Mouse (Mus musculus) E14TG2a.4 (cell line): ENCODE measurements at regions not wholly inside any gene's neighbourhood (a gene's known extent, or its start where the extent isn't known, plus 50 kb on each side); places are given as distances from the start of the nearest gene placed in this dataset.

Experiments used
- H3K27me3 ChIP-seq: 2 replicates; pipeline ENCODE4 v1.6.1; 2014; ENCODE audit warnings: low read length, control low read depth; ENCODE audit not compliant: insufficient read depth
- H3K36me3 ChIP-seq: 2 replicates; pipeline ENCODE4 v1.6.1; 2014; ENCODE audit warnings: low read length, control low read depth; ENCODE audit not compliant: insufficient read depth
- H3K4me1 ChIP-seq: replicated peaks from 2 replicates; pipeline ENCODE4 v1.6.1; 2014; ENCODE audit warnings: low read depth, low read length, control low read depth
- H3K4me3 ChIP-seq: replicated peaks from 2 replicates; pipeline ENCODE4 v1.5.1; 2014; ENCODE audit warnings: mild to moderate bottlenecking, low read length
- H3K9me3 ChIP-seq: 2 replicates; pipeline ENCODE4 v1.6.1; 2014; ENCODE audit warnings: low read length, control low read depth
- CTCF ChIP-seq: conservative IDR thresholded peaks from 2 replicates; pipeline ENCODE4 v1.5.1; 2014; ENCODE audit warnings: low read length
- NANOG ChIP-seq: IDR thresholded peaks from 2 replicates; pipeline ENCODE4 v1.6.1; 2014; ENCODE audit warnings: borderline replicate concordance, low read length, mixed read lengths
- POU5F1 ChIP-seq: IDR thresholded peaks from 2 replicates; pipeline ENCODE4 v1.6.1; 2014; ENCODE audit warnings: low read length, borderline replicate concordance

DNA sequence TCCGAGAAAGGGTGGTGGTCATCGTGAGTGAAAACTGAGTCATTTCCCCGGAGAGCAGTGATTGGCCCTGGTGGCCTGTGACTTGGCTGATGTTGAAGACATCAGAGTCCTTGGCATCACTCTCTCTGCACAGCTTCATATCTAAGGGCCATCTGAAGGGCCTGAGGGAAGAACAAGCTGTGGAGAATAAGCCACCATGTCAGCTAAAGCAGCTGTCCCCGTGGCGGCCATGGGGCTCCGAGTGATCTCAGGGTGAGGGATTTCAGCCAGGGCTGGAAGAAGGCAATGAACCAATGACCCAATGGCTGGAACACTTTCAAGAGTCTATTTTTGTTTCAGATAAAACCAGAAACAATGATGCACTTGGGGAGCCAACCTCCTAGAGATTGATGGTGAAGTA lies 62.2 kb downstream of the Ttc32 start:
- Histone ChIP-seq H3K27me3 (no peaks in the 10 kb centered on the region), H3K36me3 (no peaks in the 10 kb centered on the region), H3K4me3 (no peak overlapping the region), H3K9me3 (no peaks in the 10 kb centered on the region), H3K4me1 (no peaks in the 10 kb centered on the region)
- TF ChIP-seq NANOG (no peak), POU5F1 (no peak), CTCF (no peak)

DNA sequence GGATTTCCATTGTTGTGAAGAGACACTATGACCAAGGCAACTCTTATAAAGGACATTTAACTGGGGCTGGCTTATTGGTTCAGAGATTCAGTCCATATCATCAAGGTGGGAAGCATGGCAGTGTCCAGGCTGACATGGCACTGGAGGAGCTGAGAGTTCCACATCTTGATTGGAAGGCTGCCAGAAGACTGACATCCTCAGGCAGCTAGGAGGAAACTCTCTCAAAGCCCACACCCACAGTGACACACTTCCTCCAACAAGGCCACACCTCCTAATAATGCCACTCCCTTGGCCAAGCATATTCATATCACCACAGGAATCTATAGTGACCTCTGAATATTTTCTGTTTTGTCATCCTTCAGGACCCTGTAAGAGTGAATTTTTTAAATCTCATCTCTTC lies 65.3 kb downstream of the Ttc32 start:
- no peaks in the 10 kb centered on the region for H3K4me1 ChIP-seq
- TF ChIP-seq NANOG: no peak
- TF ChIP-seq POU5F1: no peak
- no peak for TF ChIP-seq CTCF
- no peaks in the 10 kb centered on the region for H3K36me3 ChIP-seq
- no peaks in the 10 kb centered on the region for H3K9me3 ChIP-seq
- no peak overlapping the region for H3K4me3 ChIP-seq
- no peaks in the 10 kb centered on the region for H3K27me3 ChIP-seq

DNA sequence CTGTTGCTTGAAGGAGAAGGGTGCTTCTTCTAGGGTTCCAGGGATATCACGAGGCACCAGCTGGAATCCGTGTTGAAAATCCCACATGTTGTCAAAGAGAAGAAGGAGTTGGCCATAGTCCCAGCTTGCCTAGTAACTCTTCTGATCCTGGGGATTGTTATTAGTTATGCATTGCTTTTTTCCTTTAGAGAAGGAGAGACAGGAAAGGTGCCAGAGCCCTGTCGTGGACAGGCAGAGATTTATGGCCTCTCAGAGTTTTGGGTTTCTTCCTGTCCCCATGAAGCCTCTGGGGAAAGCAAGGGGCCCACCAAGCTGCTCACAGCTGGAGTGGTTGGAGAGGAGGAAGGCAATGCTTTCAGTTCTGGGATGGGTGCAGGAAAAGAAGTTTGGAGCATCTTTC lies 76.6 kb downstream of the Ttc32 start:
- Histone ChIP-seq H3K9me3 (no peaks in the 10 kb centered on the region), H3K4me1 (no peaks in the 10 kb centered on the region), H3K4me3 (no peak overlapping the region), H3K36me3 (no peaks in the 10 kb centered on the region), H3K27me3 (no peaks in the 10 kb centered on the region)
- TF ChIP-seq CTCF (no peak), POU5F1 (no peak), NANOG (no peak)

DNA sequence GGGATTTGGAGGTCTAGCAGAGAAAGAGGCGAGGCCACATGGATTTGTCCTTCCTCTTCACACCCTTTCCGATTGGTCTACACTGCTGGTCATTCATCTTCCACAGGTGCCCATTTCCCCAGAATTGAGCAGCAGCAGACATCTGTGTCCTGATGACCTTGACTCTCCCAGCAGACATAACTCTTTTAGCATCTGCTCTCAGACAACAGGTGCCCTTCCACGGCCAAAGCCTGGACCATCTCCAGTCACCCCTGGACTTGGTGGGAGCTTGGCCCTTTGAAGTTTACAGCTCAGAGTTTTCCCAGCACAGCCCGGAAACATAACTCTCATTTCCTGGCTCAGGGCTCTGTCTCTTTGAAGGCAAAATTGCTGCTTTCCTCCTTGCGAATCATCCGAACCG lies 80.0 kb downstream of the Ttc32 start:
- TF ChIP-seq NANOG (no peak), CTCF (no peak), POU5F1 (no peak)
- no peaks in the 10 kb centered on the region for H3K4me1 ChIP-seq
- no peaks in the 10 kb centered on the region for H3K9me3 ChIP-seq
- no peaks in the 10 kb centered on the region for H3K27me3 ChIP-seq
- no peaks in the 10 kb centered on the region for H3K36me3 ChIP-seq
- H3K4me3 ChIP-seq: no peak overlapping the region

DNA sequence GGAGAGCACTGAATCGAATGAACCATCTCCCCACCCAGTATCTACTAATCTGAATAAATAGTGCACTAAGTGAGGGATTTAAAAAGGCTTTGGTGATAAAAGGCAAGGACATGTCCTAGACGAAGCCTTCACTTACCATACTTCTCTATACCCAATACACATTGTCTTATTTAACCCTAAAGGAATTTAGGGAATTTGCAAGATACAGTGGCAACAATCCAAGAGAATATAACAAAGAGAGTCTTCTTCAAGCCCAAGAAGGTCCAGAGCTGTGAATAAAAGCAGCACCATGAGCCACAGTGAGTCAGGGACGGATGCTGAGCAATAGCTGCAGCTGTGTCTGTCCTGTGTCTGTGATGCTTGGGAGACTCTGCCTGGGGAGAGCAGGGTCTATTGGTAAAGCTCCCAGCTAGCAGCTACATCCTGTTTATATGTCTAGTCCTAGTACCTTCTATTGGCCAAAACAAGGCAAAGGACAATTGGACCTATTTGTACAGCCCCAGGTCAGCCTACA lies 82.4 kb downstream of the Ttc32 start:
- Histone ChIP-seq H3K4me3 (no peak overlapping the region), H3K27me3 (no peaks in the 10 kb centered on the region), H3K9me3 (no peaks in the 10 kb centered on the region), H3K36me3 (no peaks in the 10 kb centered on the region), H3K4me1 (no peaks in the 10 kb centered on the region)
- TF ChIP-seq CTCF: no peak
- no peak for TF ChIP-seq POU5F1
- no peak for TF ChIP-seq NANOG

DNA sequence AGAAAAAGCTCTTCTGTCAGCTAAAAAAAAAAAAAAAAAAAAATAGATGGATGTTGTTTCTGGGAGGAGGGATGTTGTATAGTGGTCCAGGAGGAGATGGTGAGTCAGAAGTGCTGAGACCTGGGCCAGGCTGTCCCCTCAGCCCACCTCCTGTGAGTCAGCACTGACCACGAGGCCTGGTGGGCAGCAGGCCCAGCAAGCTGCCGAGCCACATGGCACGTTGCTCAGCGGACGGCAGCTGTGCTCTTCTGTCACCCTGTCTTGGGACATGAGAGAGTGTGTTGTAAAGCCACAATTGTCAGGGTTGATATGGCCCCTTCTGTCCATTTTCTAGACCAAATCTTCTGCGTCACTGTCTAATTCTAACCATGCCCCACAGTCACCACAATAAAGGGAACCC lies 83.9 kb downstream of the Ttc32 start:
- Histone ChIP-seq H3K4me3 (no peak overlapping the region), H3K36me3 (no peaks in the 10 kb centered on the region), H3K9me3 (no peaks in the 10 kb centered on the region), H3K27me3 (no peaks in the 10 kb centered on the region), H3K4me1 (no peaks in the 10 kb centered on the region; the same call in 1 of the 2 replicates)
- no peak for TF ChIP-seq CTCF
- no peak for TF ChIP-seq NANOG
- no peak for TF ChIP-seq POU5F1

DNA sequence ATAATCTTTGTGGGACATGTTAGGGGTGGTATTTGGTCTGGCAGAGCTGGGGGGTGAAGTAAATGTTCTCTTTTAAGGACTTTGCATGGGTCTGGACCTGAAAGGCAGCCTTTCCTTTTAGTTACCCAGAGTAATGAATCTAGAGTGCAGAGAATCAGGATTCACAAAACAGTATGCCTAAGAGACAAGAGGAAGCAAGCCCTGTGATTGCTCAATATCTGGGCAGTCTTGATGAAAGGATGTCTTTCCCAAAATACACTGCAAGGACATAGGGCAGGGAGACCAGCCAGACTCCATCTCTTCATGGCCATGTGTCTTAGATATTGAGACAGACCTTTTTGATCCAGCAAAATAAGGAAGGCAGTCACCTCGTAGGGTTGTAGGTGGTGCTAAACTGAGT lies 84.3 kb downstream of the Ttc32 start:
- H3K4me3 ChIP-seq: no peak overlapping the region

DNA sequence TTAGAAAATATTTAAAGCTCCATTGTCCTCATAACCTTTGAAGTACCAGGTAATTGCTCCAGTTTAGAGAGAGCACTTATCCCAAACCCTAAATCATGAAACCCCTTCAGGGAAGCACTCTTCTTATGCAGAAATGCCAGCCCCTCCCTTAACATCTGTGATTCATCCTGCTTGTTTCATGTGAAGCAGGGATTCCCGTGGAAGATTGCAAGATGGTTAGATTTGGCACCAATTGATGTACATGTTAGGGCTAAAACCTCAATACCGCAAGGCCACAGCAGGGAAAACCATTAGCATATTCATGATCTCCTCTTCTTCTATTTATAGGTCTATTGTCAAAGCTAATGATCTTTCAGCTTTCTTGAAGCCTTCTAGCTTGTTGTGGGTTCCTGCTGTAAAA lies 88.8 kb downstream of the Ttc32 start:
- Histone ChIP-seq H3K4me1 (no peaks in the 10 kb centered on the region; the same call in 1 of the 2 replicates), H3K4me3 (no peak overlapping the region), H3K36me3 (no peaks in the 10 kb centered on the region), H3K9me3 (no peaks in the 10 kb centered on the region), H3K27me3 (no peaks in the 10 kb centered on the region)
- no peak for TF ChIP-seq NANOG

More for the DNA sequence above, 84.3 kb downstream of the Ttc32 start:
- no peaks in the 10 kb centered on the region for H3K9me3 ChIP-seq
- no peak for TF ChIP-seq CTCF
- TF ChIP-seq NANOG: no peak
- H3K4me1 ChIP-seq: no peaks in the 10 kb centered on the region; the same call in 1 of the 2 replicates
- H3K36me3 ChIP-seq: no peaks in the 10 kb centered on the region
- no peaks in the 10 kb centered on the region for H3K27me3 ChIP-seq

DNA sequence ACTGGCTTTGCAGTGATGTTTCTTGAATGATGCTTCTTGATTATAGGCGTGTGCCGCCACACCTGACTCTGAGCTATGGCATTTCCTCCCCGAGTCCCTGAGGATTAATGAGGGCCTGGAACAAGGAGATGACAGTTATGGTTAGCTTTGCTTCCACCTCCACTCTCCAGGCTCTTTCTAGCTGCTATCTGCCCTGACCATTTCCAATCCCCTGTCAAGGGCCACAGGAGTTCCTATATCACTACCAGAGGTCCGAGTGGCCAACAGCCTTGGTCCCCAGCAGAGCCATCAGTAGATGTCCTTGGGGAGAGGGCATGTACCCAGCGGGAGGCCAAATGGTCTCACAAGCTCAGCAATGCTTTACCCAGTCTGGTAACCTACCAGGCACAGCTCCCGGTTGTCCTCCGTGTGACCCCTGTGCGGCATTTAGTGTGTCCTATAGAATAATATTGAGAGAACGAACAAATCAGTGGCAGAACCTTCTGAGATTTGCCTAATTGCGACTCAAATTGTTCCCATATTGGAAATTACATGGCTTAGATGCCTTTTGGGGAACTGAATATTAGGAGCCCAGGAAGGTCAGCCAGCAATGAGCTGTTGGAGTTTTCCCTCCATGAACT lies 98.2 kb downstream of the Ttc32 start:
- no peaks in the 10 kb centered on the region for H3K27me3 ChIP-seq
- TF ChIP-seq NANOG (no peak), CTCF (no peak), POU5F1 (no peak)
- H3K4me1 ChIP-seq: peaks cover 26% of the 10 kb centered on the region
- no peaks in the 10 kb centered on the region for H3K9me3 ChIP-seq
- no peaks in the 10 kb centered on the region for H3K36me3 ChIP-seq
- no peak overlapping the region for H3K4me3 ChIP-seq
